Mouse (Mus musculus) activated CD4-positive, CD25-positive, alpha-beta regulatory T cell, adult 4 months (primary cell): ENCODE measurements around the gene Fbxl13. TPM values are rescaled to one million over a fixed set of nuclear protein-coding genes. Genes with fewer than 3 reads are reported as not detected.
"Not testable (repeated sequence)": the region's sequence is repeated elsewhere in the genome, so short reads cannot be mapped to it uniquely, and the experiment has no call there.

Source experiments
- ATAC-seq: one replicate; pipeline ENCODE4 v1.8.0; 2017
- polyA plus RNA-seq, 2 experiments: library from polyadenylated mRNA; unstranded; fragments of 100-300 nt; shearing (Covaris generic); gene quantifications; one replicate each; pipeline ENCODE4 v1.2.1; 2017

Fbxl13 gene
- polyA plus RNA-seq, 2 experiments from 2014 or later: not detected

DNA sequence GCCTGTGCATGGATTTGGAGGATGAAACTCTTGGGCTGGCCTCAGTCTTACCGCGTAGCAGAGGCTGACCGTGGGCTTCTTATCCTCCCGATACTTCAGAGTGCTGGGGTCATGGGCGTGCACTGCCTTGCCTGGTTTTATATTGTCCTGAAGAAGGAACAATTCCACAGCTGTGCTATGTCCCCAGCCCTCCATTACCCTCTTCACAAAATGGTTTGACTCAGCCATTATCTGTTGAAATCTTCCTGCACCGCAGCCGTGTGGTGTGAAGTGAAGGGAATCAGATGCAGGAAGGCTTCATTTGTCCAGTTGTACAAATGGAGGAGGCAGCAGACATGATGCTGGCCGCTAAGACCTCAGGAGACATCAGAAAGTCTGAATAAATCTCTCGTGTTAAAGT lies 11.5 kb upstream of the Fbxl13 start:
- ATAC-seq: no peak

GRCm38 (mm10) chr5:21651885-21652612 lies 6.6 kb upstream of the Fbxl13 start:
- ATAC-seq: no peak

- ATAC-seq: no peak
Observed at GRCm38 (mm10) chr5:21650736-21651135, 5.3 kb upstream of the Fbxl13 start.

- ATAC-seq: no peak
Observed at GRCm38 (mm10) chr5:21646133-21646491, 678 bp upstream of the Fbxl13 start.

DNA sequence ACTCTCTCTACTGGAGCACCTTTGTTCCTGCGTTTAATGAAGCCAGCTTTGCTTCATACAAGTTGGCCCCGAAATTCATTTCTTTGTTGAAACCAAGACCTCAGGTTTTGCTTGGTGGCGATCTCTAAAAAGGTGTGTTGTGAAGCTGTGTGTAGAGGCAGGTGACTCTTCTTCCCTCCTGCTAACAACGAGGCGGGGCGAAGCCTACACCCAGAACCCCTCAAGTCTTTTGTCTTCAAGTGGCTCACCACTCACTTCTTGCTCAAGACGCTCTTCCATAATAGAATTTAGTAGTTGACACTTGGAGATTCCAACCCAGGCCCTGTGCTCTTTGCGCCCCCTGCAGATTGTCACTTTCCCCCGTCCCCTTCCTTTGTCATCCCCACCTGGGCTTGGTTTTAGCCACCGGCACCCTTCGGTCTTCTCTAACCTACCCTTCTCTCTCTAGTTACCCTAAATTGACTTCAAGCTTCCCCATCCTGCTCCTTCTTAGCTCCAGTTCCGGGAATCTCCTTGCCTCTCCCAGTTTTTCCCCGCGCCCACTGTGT lies 469 bp downstream of the Fbxl13 start:
- ATAC-seq: no peak

DNA sequence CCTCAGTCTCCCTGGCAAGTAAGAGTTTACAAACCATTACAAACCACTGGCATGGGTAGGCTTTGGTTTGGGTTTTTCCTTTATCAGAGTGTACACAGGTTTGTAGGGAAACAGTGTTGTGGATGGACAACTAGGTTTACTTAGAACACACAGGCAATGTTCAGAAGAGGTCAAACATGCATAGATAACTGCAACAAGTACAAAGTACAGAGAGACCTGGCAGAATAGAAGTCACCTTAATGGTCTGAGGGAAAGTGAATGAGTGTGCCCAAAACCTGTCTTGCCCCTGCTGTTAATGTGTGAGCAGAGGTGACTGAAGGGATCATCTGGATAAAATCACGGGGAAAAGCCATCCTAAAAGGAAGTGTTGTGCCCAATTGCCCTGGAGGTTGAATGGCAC lies 1.8 kb downstream of the Fbxl13 start:
- no peak for ATAC-seq

- no peak for ATAC-seq
Observed at GRCm38 (mm10) chr5:21640961-21641360, 4.5 kb downstream of the Fbxl13 start.

- no peak for ATAC-seq
Observed at GRCm38 (mm10) chr5:21625916-21626315, 19.5 kb downstream of the Fbxl13 start.

DNA sequence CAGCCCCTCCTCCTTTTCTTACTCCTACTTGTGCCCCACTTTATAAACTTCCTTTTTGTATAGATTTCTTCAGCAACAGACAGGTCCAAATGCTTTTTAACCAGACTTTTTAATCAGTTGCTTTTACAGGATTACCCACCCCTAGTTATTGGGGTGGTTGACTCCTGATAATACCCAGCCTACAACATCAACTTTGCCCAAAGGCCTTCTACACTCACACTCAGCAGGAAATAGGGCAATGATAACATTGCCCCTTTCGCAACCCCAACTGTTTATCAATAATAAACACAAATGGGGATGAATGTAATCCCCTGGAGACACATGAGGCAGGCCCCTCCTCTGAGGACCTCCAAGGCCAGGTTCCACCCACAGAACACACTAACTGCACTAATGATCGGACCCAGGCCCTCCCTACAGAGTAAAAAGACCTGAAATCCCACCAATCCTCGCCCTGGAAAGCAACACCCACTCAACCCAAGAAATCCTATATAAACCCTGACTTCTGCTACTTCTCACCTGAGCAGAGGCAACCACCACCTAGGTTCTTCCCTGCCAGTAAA lies 28.9 kb downstream of the Fbxl13 start:
- ATAC-seq: no peak

DNA sequence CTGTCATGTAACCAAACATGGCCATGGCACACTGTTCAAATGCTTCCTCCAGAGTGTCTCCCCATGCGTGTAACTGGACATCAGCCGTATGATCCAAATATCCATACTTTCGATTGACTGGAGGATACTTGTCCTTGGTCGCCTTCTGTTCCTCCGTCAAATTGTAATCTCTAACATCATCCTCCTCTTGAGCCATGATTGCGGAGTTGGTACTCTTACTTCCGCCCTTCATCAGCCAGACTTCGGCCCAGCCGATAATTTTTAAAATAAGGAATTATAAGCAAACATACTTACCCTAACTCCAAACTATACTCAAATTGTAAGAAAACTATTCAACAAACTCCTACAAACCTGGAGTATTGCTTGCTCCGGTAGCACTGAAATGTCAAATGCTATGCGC lies 31.1 kb downstream of the Fbxl13 start:
- not testable (repeated sequence) for ATAC-seq

GRCm38 (mm10) chr5:21610996-21611395 lies 34.4 kb downstream of the Fbxl13 start:
- no peak for ATAC-seq

DNA sequence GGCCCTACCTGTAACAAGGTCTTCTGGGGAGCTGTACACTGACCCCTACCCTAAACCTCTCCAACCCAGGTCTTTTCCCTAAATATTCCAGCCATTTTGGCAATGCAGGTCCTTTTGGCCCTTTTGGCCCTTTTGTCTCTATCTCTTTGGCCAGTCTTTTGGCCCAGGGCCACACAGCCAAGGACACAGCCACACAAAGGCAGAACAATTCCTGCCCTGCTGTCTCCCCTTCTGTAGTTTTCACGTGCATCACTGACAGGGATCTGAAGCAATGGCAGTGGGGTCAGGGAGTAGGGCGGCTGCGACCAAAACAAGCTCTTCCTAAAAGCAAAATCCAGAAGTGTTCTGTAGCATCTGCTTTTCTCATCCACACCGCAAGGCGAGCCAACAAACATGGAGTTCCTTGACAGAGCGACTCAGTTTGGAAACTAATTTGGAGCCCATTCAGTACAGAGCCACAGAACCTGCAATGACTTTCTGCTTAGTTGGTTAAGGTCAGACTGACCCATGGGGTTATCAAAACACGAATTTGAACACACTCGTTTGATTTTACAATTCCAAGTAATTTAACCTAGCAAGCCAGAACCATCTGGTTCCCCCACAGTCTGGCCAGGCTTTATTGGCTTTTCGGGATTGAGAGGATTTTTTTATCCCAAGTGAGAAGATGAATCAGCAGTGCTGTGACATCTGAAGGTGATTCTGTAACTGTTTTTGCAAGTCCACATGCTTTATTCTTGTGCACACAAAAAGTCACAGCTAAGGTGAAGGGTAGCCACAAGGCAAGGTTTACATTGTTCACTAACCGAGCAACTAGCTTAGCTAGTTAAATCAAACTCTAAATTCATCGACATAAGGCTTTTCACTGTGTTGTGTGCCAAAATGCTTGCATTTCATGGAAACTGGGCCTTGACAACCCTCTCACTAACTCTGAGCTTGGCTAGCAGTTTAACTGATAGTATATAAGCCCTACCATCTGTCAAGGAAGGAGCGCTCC lies 36.8 kb downstream of the Fbxl13 start:
- ATAC-seq: no peak

- ATAC-seq: no peak
Observed at GRCm38 (mm10) chr5:21605936-21606335, 39.5 kb downstream of the Fbxl13 start.

GRCm38 (mm10) chr5:21599961-21600360 lies 45.5 kb downstream of the Fbxl13 start:
- no peak for ATAC-seq

DNA sequence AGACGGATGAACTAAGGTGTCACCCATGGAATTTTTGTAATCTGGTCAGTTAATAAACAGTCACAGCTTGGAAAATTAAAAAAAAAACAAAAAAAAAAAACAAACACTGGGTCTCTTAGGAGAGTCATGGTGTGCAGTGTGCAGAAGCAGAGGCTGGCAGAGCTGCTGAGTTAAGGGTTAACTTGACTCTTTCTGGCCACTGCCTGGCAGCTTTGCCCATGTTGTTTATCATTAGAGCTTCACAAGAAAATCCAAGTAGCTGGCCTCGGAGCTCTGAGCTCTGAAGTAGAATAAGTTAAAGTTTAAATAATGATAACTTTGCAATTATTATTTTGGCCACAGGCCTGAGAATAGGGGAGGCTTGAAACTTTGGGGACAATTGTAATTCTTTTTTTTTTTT lies 45.9 kb downstream of the Fbxl13 start:
- not testable (repeated sequence) for ATAC-seq

- ATAC-seq: no peak
Observed at GRCm38 (mm10) chr5:21593201-21593709, 52.2 kb downstream of the Fbxl13 start.

DNA sequence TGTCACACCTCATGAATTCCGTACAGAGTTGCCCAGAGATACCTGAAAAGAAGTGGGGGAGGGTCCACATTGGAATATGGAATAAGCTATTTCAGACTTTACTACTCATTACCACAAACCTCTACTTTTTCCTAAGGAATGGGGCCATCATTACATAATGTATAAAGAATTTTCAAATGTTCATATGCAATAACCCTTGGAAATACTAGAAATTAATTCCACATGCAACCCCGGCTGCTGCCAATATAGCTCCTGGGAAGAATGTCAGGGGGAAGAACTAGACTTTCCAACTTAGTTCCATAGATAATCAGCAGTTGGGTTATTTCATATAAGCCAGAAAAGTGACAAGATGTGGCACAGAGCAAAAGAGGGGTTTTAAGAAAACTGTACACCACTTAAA lies 53.3 kb downstream of the Fbxl13 start:
- no peak for ATAC-seq

GRCm38 (mm10) chr5:21588220-21588619 lies 57.2 kb downstream of the Fbxl13 start:
- ATAC-seq: no peak

DNA sequence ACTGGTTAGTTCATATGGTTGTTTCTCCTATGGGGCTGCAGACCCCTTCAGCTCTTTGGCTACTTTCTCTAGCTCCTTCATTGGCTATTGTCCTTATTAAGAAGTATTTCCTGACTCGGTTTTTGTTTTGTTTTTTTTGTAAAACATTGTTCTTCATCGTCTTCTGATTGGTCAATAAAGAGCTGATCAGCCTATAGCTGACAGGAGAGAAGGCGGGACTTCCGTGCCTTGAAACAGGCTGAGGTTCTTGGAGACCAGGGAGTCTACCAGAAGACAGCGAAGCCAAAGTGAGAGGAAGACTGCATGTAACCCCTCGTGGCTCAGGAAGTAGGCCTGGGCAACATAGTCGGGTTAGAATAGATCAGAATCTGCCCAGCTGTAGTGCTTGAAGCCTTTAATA lies 57.8 kb downstream of the Fbxl13 start:
- no peak for ATAC-seq

- ATAC-seq: no peak
Observed at GRCm38 (mm10) chr5:21586763-21587162, 58.7 kb downstream of the Fbxl13 start.

GRCm38 (mm10) chr5:21578136-21578535 lies 67.3 kb downstream of the Fbxl13 start:
- ATAC-seq: no peak

GRCm38 (mm10) chr5:21575210-21575550 lies 70.3 kb downstream of the Fbxl13 start:
- no peak for ATAC-seq
